Comparison of ENCODE assay signal across 26 mouse cellular contexts in genomic region chr9:21274336-21274735, GRCm38 (mm10). TPM values are rescaled to one million over a fixed set of nuclear protein-coding genes. Genes with fewer than 3 reads are reported as not detected.
DNase-seq lines count a peak whose midpoint lies in the region; ATAC-seq and TF ChIP-seq lines count a peak whose summit lies in the region.
"Had no signal": no experiment of that assay in that cellular context is flagged by ENCODE, and none has a peak within 500 bp of the region (broad histone marks: within the 10 kb centered on the region; RNA-seq: fewer than 3 reads in every experiment).

No protein-coding gene starts in this region.

- no peak overlapping the region for H3K4me3 ChIP-seq in heart, embryonic 13.5 days
- H3K4me3 ChIP-seq in heart, adult 2 months, result no peak overlapping the region
- peak overlapping the region; percentile 64 for H3K4me3 ChIP-seq in megakaryocyte, embryonic 14.5 days (replicated peaks)
- H3K4me3 ChIP-seq in liver, embryonic 13.5 days (replicated peaks), result no peak overlapping the region
- H3K4me3 ChIP-seq: forebrain, embryonic 13.5 days; neural tube, embryonic 15.5 days had no signal

- H3K27me3 ChIP-seq in heart, embryonic 13.5 days (replicated peaks), result no peaks in the 10 kb centered on the region
- no peaks in the 10 kb centered on the region for H3K27me3 ChIP-seq in heart, adult 2 months (ENCODE audit: control insufficient read depth, insufficient read depth, low read length)
- no peaks in the 10 kb centered on the region for H3K27me3 ChIP-seq in megakaryocyte, embryonic 14.5 days (replicated peaks)
- no peaks in the 10 kb centered on the region for H3K27me3 ChIP-seq in liver, embryonic 13.5 days
- H3K27me3 ChIP-seq: forebrain, embryonic 13.5 days; neural tube, embryonic 15.5 days; Patski had no signal

- H3K9ac ChIP-seq in heart, embryonic 13.5 days, result no peak overlapping the region
- no peak overlapping the region for H3K9ac ChIP-seq in heart, adult 2 months (ENCODE audit: low read depth, low read length)
- peak overlapping the region; percentile 30 for H3K9ac ChIP-seq in liver, embryonic 13.5 days
- H3K9ac ChIP-seq: forebrain, embryonic 13.5 days; hindbrain, embryonic 14.5 days; neural tube, embryonic 15.5 days had no signal

- no peak for DNase-seq in heart, adult 2 months
- no peak for DNase-seq in liver, embryonic 13.5 days
- no peak for DNase-seq in cerebellum, postnatal 4 days (ENCODE audit: low spot score in 2 of 2)
- no peak for DNase-seq in gastrocnemius, adult 18-20 months (ENCODE audit: low spot score)
- DNase-seq: B cell, adult 2 months; cerebellum, adult 11 months; cerebellum, adult 9-10 months; gastrocnemius, postnatal 14 days; kidney, adult 9 months; kidney, postnatal 10 days; layer of hippocampus, adult 9-11 months; midbrain, embryonic 14.5 days; retina, postnatal 1 day; right cerebral cortex, postnatal 14 days; thymus, postnatal 4 days had no signal

- H3K9me3 ChIP-seq in heart, embryonic 13.5 days, result no peaks in the 10 kb centered on the region
- no peaks in the 10 kb centered on the region for H3K9me3 ChIP-seq in megakaryocyte, embryonic 14.5 days
- H3K9me3 ChIP-seq in liver, embryonic 13.5 days (replicated peaks), result no peaks in the 10 kb centered on the region
- H3K9me3 ChIP-seq: forebrain, embryonic 13.5 days; neural tube, embryonic 15.5 days had no signal

- TF ChIP-seq POLR2A in heart, adult 2 months (IDR thresholded peaks at IDR 0.05; ENCODE audit: insufficient read depth, low read depth, low read length), result no peak

- no peaks in the 10 kb centered on the region; the same call in 1 of the 2 replicates for H3K79me2 ChIP-seq in heart, adult 2 months (replicated peaks; ENCODE audit: control insufficient read depth, insufficient read depth, low read length)

- intact Hi-C loops in heart, adult 2 months (cut with DNase I), result no loop called here

- H3K27ac ChIP-seq in heart, embryonic 13.5 days (replicated peaks), result peak overlapping the region; percentile 50
- H3K27ac ChIP-seq in heart, adult 2 months, result no peak overlapping the region; the same call in 1 of the 2 replicates
- peak overlapping the region; percentile 70 for H3K27ac ChIP-seq in liver, embryonic 13.5 days
- H3K27ac ChIP-seq: forebrain, embryonic 13.5 days; hindbrain, embryonic 14.5 days; neural tube, embryonic 15.5 days had no signal

- TF ChIP-seq CTCF in heart, adult 2 months (IDR thresholded peaks at IDR 0.05), result no peak

- no peak for TF ChIP-seq EP300 in heart, adult 2 months (IDR thresholded peaks at IDR 0.05; ENCODE audit: insufficient read depth, low read depth, low read length)

- WGBS in heart, embryonic 13.5 days, result 49% methylated on average over 3 of the region's 3 CpGs
- WGBS in heart, adult 2 months, result 40% methylated on average over 3 of the region's 3 CpGs
- 75% methylated on average over 3 of the region's 3 CpGs for WGBS in liver, embryonic 13.5 days (ENCODE audit: insufficient replicate concordance)

- no peak overlapping the region for H3K4me2 ChIP-seq in heart, embryonic 13.5 days
- H3K4me2 ChIP-seq in liver, embryonic 13.5 days, result 0 out of 2 replicates have a peak overlapping the region, but pooled peaks have one; percentile 4
- H3K4me2 ChIP-seq: forebrain, embryonic 13.5 days; hindbrain, embryonic 14.5 days; neural tube, embryonic 15.5 days had no signal

- H3K36me3 ChIP-seq in heart, embryonic 13.5 days, result peaks cover 100% of the 10 kb centered on the region
- no peaks in the 10 kb centered on the region; the same call in 1 of the 2 replicates for H3K36me3 ChIP-seq in heart, adult 2 months (ENCODE audit: control insufficient read depth, insufficient read depth, low read length)
- H3K36me3 ChIP-seq in megakaryocyte, embryonic 14.5 days (replicated peaks; ENCODE audit: low read length), result peaks cover 98% of the 10 kb centered on the region
- peaks cover 100% of the 10 kb centered on the region for H3K36me3 ChIP-seq in liver, embryonic 13.5 days

- H3K4me1 ChIP-seq in heart, embryonic 13.5 days, result peaks cover 26% of the 10 kb centered on the region
- H3K4me1 ChIP-seq in heart, adult 2 months (ENCODE audit: control insufficient read depth, insufficient read depth, low read length), result peaks cover 2% of the 10 kb centered on the region; the same call in 1 of the 2 replicates
- peaks cover 93% of the 10 kb centered on the region for H3K4me1 ChIP-seq in megakaryocyte, embryonic 14.5 days
- peaks cover 39% of the 10 kb centered on the region for H3K4me1 ChIP-seq in liver, embryonic 13.5 days (replicated peaks)
- H3K4me1 ChIP-seq: forebrain, embryonic 13.5 days; neural tube, embryonic 15.5 days had no signal

- no peak for ATAC-seq in heart, embryonic 13.5 days (ENCODE audit: extremely low read depth, insufficient number of reproducible peaks, low FRiP score, low TSS enrichment)
- no peak for ATAC-seq in megakaryocyte, adult 5-6 weeks (ENCODE audit: poor library complexity, severe bottlenecking)
- ATAC-seq in liver, embryonic 13.5 days (ENCODE audit: low read depth), result 0 out of 2 replicates have a peak, but pooled peaks have one; percentile 6
- ATAC-seq: forebrain, embryonic 13.5 days; intestine, postnatal 0 days; Patski had no signal

RNA-seq across cellular contexts. Expression of gene Atg4d, which starts 9.2 kb away (rescaled TPM):
- 41.6 and 51.4 TPM in 2 replicates for polyA plus RNA-seq in heart, embryonic 13.5 days (2015; fragmentation: Nextera tagmentation; extraction: Ambion mirVana)
- total RNA-seq in heart, adult 2 months (2021), result 100 to 1,000 TPM in 1 of 2 experiments, 10 to 100 TPM in 1; 88.7 to 100 TPM
- 60.8 and 72.6 TPM in 2 replicates for polyA plus RNA-seq in heart, adult 2 months (2012; rRNA removed)
- polyA plus RNA-seq in megakaryocyte, embryonic 14.5 days (2012; ENCODE audit: insufficient read depth, low replicate concordance), result 53.1 and 67.2 TPM in 2 replicates
- total RNA-seq in megakaryocyte, adult 5-6 weeks (2015), result 14.6 and 15.0 TPM in 2 replicates
- total RNA-seq in megakaryocyte, adult 5-6 weeks (2017), result 13.5 and 19.3 TPM in 2 replicates
- polyA plus RNA-seq in liver, embryonic 13.5 days (2015; fragmentation: Nextera tagmentation; extraction: Ambion mirVana), result 85.5 and 86.2 TPM in 2 replicates
- 10 to 100 TPM; 64.7 to 67.6 TPM for total RNA-seq in gastrocnemius, adult 18-20 months (2021)

RNA-seq across cellular contexts. Expression of gene Kri1, which starts 13.4 kb away (rescaled TPM):
- 12.7 and 13.2 TPM in 2 replicates for polyA plus RNA-seq in heart, embryonic 13.5 days (2015; fragmentation: Nextera tagmentation; extraction: Ambion mirVana)
- total RNA-seq in heart, adult 2 months (2021), result 10 to 100 TPM; 16.3 to 16.8 TPM
- 10.5 and 12.8 TPM in 2 replicates for polyA plus RNA-seq in heart, adult 2 months (2012; rRNA removed)
- polyA plus RNA-seq in megakaryocyte, embryonic 14.5 days (2012; ENCODE audit: insufficient read depth, low replicate concordance), result 32.6 and 47.4 TPM in 2 replicates
- 28.0 and 28.4 TPM in 2 replicates for total RNA-seq in megakaryocyte, adult 5-6 weeks (2015)
- total RNA-seq in megakaryocyte, adult 5-6 weeks (2017), result 53.6 and 76.9 TPM in 2 replicates
- polyA plus RNA-seq in liver, embryonic 13.5 days (2015; fragmentation: Nextera tagmentation; extraction: Ambion mirVana), result 9.9 and 10.3 TPM in 2 replicates
- 1 to 10 TPM; 8.0 to 9.3 TPM for total RNA-seq in gastrocnemius, adult 18-20 months (2021)

RNA-seq across cellular contexts. Expression of gene Cdkn2d, which starts 16.9 kb away (rescaled TPM):
- polyA plus RNA-seq in heart, embryonic 13.5 days (2015; fragmentation: Nextera tagmentation; extraction: Ambion mirVana), result 80.4 and 101 TPM in 2 replicates
- 10 to 100 TPM; 11.3 to 15.0 TPM for total RNA-seq in heart, adult 2 months (2021)
- polyA plus RNA-seq in heart, adult 2 months (2012; rRNA removed), result 25.0 and 32.9 TPM in 2 replicates
- 94.7 and 248 TPM in 2 replicates for polyA plus RNA-seq in megakaryocyte, embryonic 14.5 days (2012; ENCODE audit: insufficient read depth, low replicate concordance)
- total RNA-seq in megakaryocyte, adult 5-6 weeks (2015), result 132 and 138 TPM in 2 replicates
- 65.6 and 75.3 TPM in 2 replicates for total RNA-seq in megakaryocyte, adult 5-6 weeks (2017)
- polyA plus RNA-seq in liver, embryonic 13.5 days (2015; fragmentation: Nextera tagmentation; extraction: Ambion mirVana), result 104 and 105 TPM in 2 replicates
- 1 to 10 TPM; 8.0 to 8.3 TPM for total RNA-seq in gastrocnemius, adult 18-20 months (2021)

RNA-seq across cellular contexts. Expression of gene S1pr5, which starts 26.1 kb away (rescaled TPM):
- polyA plus RNA-seq in heart, embryonic 13.5 days (2015; fragmentation: Nextera tagmentation; extraction: Ambion mirVana), result 0.07 and 0.11 TPM in 2 replicates
- total RNA-seq in heart, adult 2 months (2021), result 1 to 10 TPM; 1.2 to 1.3 TPM
- 0.73 and 1.5 TPM in 2 replicates for polyA plus RNA-seq in heart, adult 2 months (2012; rRNA removed)
- not detected in 2 replicates for polyA plus RNA-seq in megakaryocyte, embryonic 14.5 days (2012; ENCODE audit: insufficient read depth, low replicate concordance)
- 3.6 and 4.0 TPM in 2 replicates for total RNA-seq in megakaryocyte, adult 5-6 weeks (2015)
- 7.9 and 9.0 TPM in 2 replicates for total RNA-seq in megakaryocyte, adult 5-6 weeks (2017)
- polyA plus RNA-seq in liver, embryonic 13.5 days (2015; fragmentation: Nextera tagmentation; extraction: Ambion mirVana), result 0.03 and 0.10 TPM in 2 replicates
- total RNA-seq in gastrocnemius, adult 18-20 months (2021), result under 1 TPM; 0.09 to 0.12 TPM
- polyA plus RNA-seq: intestine, postnatal 0 days; large intestine, adult 2 months; Patski; testis, adult 2 months; thymus, postnatal 0 days had no signal

RNA-seq across cellular contexts. Expression of gene Keap1, which starts 35.2 kb away (rescaled TPM):
- 51.1 and 52.7 TPM in 2 replicates for polyA plus RNA-seq in heart, embryonic 13.5 days (2015; fragmentation: Nextera tagmentation; extraction: Ambion mirVana)
- 10 to 100 TPM; 37.6 to 47.2 TPM for total RNA-seq in heart, adult 2 months (2021)
- 40.4 and 46.0 TPM in 2 replicates for polyA plus RNA-seq in heart, adult 2 months (2012; rRNA removed)
- 47.4 and 49.4 TPM in 2 replicates for polyA plus RNA-seq in megakaryocyte, embryonic 14.5 days (2012; ENCODE audit: insufficient read depth, low replicate concordance)
- 17.7 and 18.8 TPM in 2 replicates for total RNA-seq in megakaryocyte, adult 5-6 weeks (2015)
- total RNA-seq in megakaryocyte, adult 5-6 weeks (2017), result 34.0 and 36.9 TPM in 2 replicates
- polyA plus RNA-seq in liver, embryonic 13.5 days (2015; fragmentation: Nextera tagmentation; extraction: Ambion mirVana), result 31.9 TPM in 2 replicates
- 10 to 100 TPM; 50.8 to 51.5 TPM for total RNA-seq in gastrocnemius, adult 18-20 months (2021)
